Mouse (Mus musculus) myocyte (in vitro differentiated cells): ENCODE measurements at regions not wholly inside any gene's neighbourhood (a gene's known extent, or its start where the extent isn't known, plus 50 kb on each side); places are given as distances from the start of the nearest gene placed in this dataset.

Experiments
- H3K27me3 ChIP-seq: one replicate; pipeline ENCODE4 v1.6.1; 2011; ENCODE audit not compliant: control insufficient read depth, insufficient read depth, insufficient read length
- H3K36me3 ChIP-seq: one replicate; pipeline ENCODE4 v1.6.1; 2011; ENCODE audit not compliant: control insufficient read depth, insufficient read depth
- H3K4me2 ChIP-seq: one replicate; pipeline ENCODE4 v1.6.1; 2011; ENCODE audit warnings: low read depth, control low read depth
- H3K4me3 ChIP-seq: one replicate; pipeline ENCODE4 v1.5.1; 2011; ENCODE audit warnings: mild to moderate bottlenecking, control low read depth, moderate library complexity
- H3K79me2 ChIP-seq: one replicate; pipeline ENCODE4 v1.6.1; 2011; ENCODE audit not compliant: control insufficient read depth, insufficient read depth
- H3ac ChIP-seq: one replicate; pipeline ENCODE4 v1.6.1; 2011; ENCODE audit not compliant: control insufficient read depth, insufficient read length
- CEBPB ChIP-seq: IDR thresholded peaks from 2 replicates; pipeline ENCODE4 v1.6.1; 2011; ENCODE audit warnings: mild to moderate bottlenecking, moderate library complexity; ENCODE audit not compliant: poor library complexity, insufficient read depth, severe bottlenecking
- E2F4 ChIP-seq: IDR thresholded peaks from one replicate; pipeline ENCODE4 v1.6.1; 2011; ENCODE audit warnings: mild to moderate bottlenecking, control low read depth, moderate library complexity; ENCODE audit not compliant: insufficient read depth
- MAX ChIP-seq: IDR thresholded peaks from one replicate; pipeline ENCODE4 v1.6.1; 2011; ENCODE audit warnings: low read depth, mild to moderate bottlenecking, control low read depth
- MYOD1 ChIP-seq, 3 experiments: IDR thresholded peaks; one replicate each; pipeline ENCODE4 v1.6.1; 2011; ENCODE audit warnings: control low read depth in 2 of 3, low read depth in 2 of 3, mild to moderate bottlenecking in 2 of 3, moderate library complexity in 1 of 3; ENCODE audit not compliant: insufficient read length in 2 of 3, control insufficient read depth in 1 of 3
- MYOG ChIP-seq, 3 experiments: IDR thresholded peaks; one replicate each; pipeline ENCODE4 v1.6.1; 2011; ENCODE audit warnings: control low read depth in 2 of 3, low read depth in 2 of 3, mild to moderate bottlenecking in 2 of 3; ENCODE audit not compliant: insufficient read length in 2 of 3, control insufficient read depth in 1 of 3, insufficient read depth in 1 of 3
- POLR2A ChIP-seq: IDR thresholded peaks from one replicate; pipeline ENCODE4 v1.6.1; 2011; ENCODE audit warnings: low read depth, mild to moderate bottlenecking, control low read depth, moderate library complexity; ENCODE audit not compliant: insufficient read length
- POLR2AphosphoS2 ChIP-seq: IDR thresholded peaks from one replicate; pipeline ENCODE4 v1.6.1; 2011; ENCODE audit warnings: low read depth, control low read depth; ENCODE audit not compliant: insufficient read length
- REST ChIP-seq: IDR thresholded peaks from one replicate; pipeline ENCODE4 v1.6.1; 2011; ENCODE audit warnings: mild to moderate bottlenecking, control low read depth, moderate library complexity; ENCODE audit not compliant: insufficient read depth, insufficient read length
- SRF ChIP-seq: IDR thresholded peaks from one replicate; pipeline ENCODE4 v1.6.1; 2011; ENCODE audit warnings: low read depth; ENCODE audit not compliant: control insufficient read depth, insufficient read length
- TCF12 ChIP-seq: IDR thresholded peaks from one replicate; pipeline ENCODE4 v1.6.1; 2011; ENCODE audit warnings: mild to moderate bottlenecking, control low read depth; ENCODE audit not compliant: poor library complexity, insufficient read depth, severe bottlenecking
- TCF3 ChIP-seq: IDR thresholded peaks from one replicate; pipeline ENCODE4 v1.6.1; 2011; ENCODE audit warnings: low read depth, control low read depth; ENCODE audit not compliant: insufficient read length
- USF1 ChIP-seq: IDR thresholded peaks from one replicate; pipeline ENCODE4 v1.6.1; 2011; ENCODE audit warnings: low read depth, mild to moderate bottlenecking, control low read depth, moderate library complexity

DNA sequence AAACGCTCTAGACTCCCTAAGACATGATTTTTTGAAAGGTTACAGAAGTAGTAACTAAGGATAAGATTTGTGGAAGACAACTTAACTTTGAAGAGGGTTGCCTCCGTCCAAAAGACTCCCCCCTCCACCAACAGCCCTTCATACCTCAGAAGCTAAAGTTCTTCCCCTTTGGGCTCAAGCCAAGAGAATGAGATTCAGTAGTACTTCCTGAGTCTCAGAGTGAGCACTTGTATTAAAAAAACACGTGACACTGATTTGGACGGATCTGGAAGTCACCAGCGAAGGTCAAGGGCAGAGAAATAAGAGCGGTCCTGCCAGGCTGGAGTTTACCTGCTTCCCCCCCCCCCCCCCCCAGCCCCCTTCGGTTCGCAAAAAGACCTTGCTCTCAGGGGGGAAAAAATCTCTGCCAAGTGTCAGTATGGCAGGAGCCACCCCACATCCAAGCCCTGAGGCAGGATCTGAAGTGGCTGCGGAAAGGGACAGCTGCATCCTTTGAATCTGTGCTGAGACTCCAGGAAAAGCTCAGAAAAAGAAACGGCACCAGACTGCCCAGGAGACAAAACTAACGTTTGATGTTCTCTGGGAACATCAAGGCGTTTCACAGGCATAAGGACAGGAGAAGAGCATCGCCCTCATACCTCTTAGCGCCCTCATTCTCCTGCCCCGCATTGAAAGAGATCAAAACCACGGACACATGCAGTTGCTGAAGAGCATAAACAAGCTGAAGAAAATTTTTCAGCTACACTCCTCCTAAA is 341.2 kb upstream of the Atp2b1 start:
- Histone ChIP-seq H3K79me2 (no peaks in the 10 kb centered on the region), H3K27me3 (no peaks in the 10 kb centered on the region), H3K4me3 (no peak overlapping the region), H3K36me3 (no peaks in the 10 kb centered on the region), H3ac (no peak overlapping the region), H3K4me2 (no peak overlapping the region)
- no peak for TF ChIP-seq MYOG (IDR thresholded peaks at IDR 0.05; ENCODE audit: control insufficient read depth in 1 of 3, insufficient read depth in 1 of 3, insufficient read length in 2 of 3, low read depth in 2 of 3)
- TF ChIP-seq CEBPB: no peak
- TF ChIP-seq SRF: no peak
- TF ChIP-seq POLR2A: no peak
- TF ChIP-seq TCF12: no peak
- TF ChIP-seq E2F4: no peak
- no peak for TF ChIP-seq POLR2AphosphoS2
- no peak for TF ChIP-seq REST

DNA sequence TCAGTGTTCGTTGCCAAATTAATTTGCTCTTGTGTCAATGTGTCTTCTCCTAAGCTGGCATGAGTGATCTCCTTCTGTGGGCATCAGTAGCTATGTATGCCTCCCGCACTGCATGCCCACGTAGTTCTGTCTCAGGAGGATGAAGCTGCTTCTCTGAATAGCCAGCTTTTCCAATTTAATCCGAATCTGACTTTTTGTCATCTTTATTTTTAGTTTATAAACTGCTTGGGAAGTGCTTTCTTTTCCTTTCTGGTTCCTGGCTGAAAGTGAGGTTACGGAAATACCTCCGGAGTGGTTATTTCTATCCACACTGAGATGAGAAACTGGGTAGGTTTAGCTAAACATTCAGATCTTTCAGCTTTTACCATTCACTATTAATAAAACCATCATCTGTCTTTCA is 337.2 kb upstream of the Atp2b1 start:
- no peaks in the 10 kb centered on the region for H3K27me3 ChIP-seq
- H3K36me3 ChIP-seq: no peaks in the 10 kb centered on the region
- no peak for TF ChIP-seq SRF
- no peak for TF ChIP-seq MAX
- TF ChIP-seq CEBPB: no peak
- TF ChIP-seq MYOG (IDR thresholded peaks at IDR 0.05; ENCODE audit: control insufficient read depth in 1 of 3, insufficient read depth in 1 of 3, insufficient read length in 2 of 3, low read depth in 2 of 3): no peak
- no peak for TF ChIP-seq E2F4
- no peak for TF ChIP-seq REST
- no peak for TF ChIP-seq POLR2AphosphoS2
- no peak for TF ChIP-seq MYOD1 (IDR thresholded peaks at IDR 0.05; ENCODE audit: control insufficient read depth in 1 of 3, insufficient read length in 2 of 3, low read depth in 2 of 3)
- no peak for TF ChIP-seq TCF12
- no peak overlapping the region for H3K4me3 ChIP-seq
- H3K79me2 ChIP-seq: no peaks in the 10 kb centered on the region
- H3K4me2 ChIP-seq: no peak overlapping the region
- H3ac ChIP-seq: no peak overlapping the region

DNA sequence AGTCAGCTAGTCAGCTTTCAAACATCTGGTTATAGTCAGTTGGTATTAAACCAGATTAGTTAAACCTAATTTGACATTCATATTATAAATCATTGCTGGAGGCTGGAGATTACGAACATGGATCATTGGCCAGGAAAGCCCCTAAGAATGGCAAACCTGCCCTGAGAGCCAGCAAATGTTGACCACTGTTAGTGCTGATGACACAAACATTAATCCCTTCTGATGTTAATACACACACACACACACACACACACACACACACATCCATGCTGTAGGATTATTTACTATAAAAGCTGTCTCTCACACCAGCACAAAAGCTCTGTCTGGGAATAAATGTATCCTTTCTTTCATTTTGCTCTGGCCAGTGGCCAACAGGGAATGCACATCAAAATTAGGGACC is 329.4 kb upstream of the Atp2b1 start:
- H3K4me2 ChIP-seq: no peak overlapping the region
- no peak overlapping the region for H3ac ChIP-seq
- no peak overlapping the region for H3K4me3 ChIP-seq
- no peaks in the 10 kb centered on the region for H3K79me2 ChIP-seq
- no peaks in the 10 kb centered on the region for H3K27me3 ChIP-seq
- no peaks in the 10 kb centered on the region for H3K36me3 ChIP-seq
- TF ChIP-seq TCF3 (no peak), TCF12 (no peak), MYOD1 (IDR thresholded peaks at IDR 0.05; ENCODE audit: control insufficient read depth in 1 of 3, insufficient read length in 2 of 3, low read depth in 2 of 3) (no peak), SRF (no peak), POLR2A (no peak), MYOG (IDR thresholded peaks at IDR 0.05; ENCODE audit: control insufficient read depth in 1 of 3, insufficient read depth in 1 of 3, insufficient read length in 2 of 3, low read depth in 2 of 3) (no peak), CEBPB (no peak), E2F4 (no peak), USF1 (no peak), MAX (no peak), POLR2AphosphoS2 (no peak), REST (no peak)

DNA sequence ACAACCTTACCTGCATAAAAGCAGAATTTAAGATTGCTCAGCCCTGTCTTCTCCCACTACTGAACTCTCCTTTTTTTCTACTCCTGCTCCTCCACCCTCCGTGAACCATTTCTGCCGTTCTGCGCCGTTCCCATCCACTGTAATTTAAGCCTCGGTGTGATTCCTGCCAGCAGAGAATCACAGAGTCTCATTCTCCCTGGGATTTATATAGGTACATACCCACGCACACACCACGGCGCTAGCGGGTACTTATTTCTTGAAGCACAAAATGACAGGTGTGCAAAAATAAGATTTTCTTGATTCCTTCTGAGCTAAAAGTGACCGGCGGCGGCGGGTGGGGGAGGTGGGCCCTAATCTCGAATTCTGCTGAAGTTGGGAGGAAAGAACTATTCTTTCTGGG is 324.5 kb upstream of the Atp2b1 start:
- Histone ChIP-seq H3K36me3 (no peaks in the 10 kb centered on the region), H3ac (no peak overlapping the region), H3K4me2 (no peak overlapping the region), H3K4me3 (no peak overlapping the region), H3K79me2 (no peaks in the 10 kb centered on the region), H3K27me3 (no peaks in the 10 kb centered on the region)
- TF ChIP-seq TCF3: no peak
- TF ChIP-seq E2F4: no peak

DNA sequence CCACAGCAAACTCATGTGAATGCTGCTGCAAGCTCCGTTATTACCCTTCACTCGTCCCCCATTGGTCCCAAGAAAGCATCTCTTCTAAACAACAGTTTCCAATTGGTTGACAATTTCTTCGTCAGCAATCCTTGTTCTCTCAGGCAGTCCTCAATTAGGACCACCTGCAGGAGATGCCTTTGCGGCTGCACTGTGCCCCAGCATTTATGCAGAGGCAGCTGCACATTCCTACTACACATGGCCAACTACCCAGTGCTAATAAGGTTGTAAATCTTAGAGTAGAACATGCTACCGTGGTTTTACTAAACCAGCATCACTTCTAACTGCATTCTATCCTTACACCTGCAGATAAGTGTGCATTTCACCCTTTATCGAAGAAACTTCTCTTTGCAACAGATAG is 322.1 kb upstream of the Atp2b1 start:
- H3K4me3 ChIP-seq: no peak overlapping the region
- H3ac ChIP-seq: no peak overlapping the region
- no peaks in the 10 kb centered on the region for H3K36me3 ChIP-seq
- TF ChIP-seq POLR2A: no peak
- TF ChIP-seq POLR2AphosphoS2: no peak
- TF ChIP-seq MAX: no peak
- no peak for TF ChIP-seq TCF12
- TF ChIP-seq MYOG (IDR thresholded peaks at IDR 0.05; ENCODE audit: control insufficient read depth in 1 of 3, insufficient read depth in 1 of 3, insufficient read length in 2 of 3, low read depth in 2 of 3): no peak
- TF ChIP-seq SRF: no peak
- TF ChIP-seq CEBPB: no peak
- no peak for TF ChIP-seq TCF3
- TF ChIP-seq USF1: no peak
- TF ChIP-seq E2F4: no peak
- TF ChIP-seq REST: no peak
- no peak for TF ChIP-seq MYOD1 (IDR thresholded peaks at IDR 0.05; ENCODE audit: control insufficient read depth in 1 of 3, insufficient read length in 2 of 3, low read depth in 2 of 3)
- H3K4me2 ChIP-seq: no peak overlapping the region
- H3K79me2 ChIP-seq: no peaks in the 10 kb centered on the region
- no peaks in the 10 kb centered on the region for H3K27me3 ChIP-seq
